Mouse (Mus musculus): ENCODE data around the gene Cntn2.

The Cntn2 gene

DNA sequence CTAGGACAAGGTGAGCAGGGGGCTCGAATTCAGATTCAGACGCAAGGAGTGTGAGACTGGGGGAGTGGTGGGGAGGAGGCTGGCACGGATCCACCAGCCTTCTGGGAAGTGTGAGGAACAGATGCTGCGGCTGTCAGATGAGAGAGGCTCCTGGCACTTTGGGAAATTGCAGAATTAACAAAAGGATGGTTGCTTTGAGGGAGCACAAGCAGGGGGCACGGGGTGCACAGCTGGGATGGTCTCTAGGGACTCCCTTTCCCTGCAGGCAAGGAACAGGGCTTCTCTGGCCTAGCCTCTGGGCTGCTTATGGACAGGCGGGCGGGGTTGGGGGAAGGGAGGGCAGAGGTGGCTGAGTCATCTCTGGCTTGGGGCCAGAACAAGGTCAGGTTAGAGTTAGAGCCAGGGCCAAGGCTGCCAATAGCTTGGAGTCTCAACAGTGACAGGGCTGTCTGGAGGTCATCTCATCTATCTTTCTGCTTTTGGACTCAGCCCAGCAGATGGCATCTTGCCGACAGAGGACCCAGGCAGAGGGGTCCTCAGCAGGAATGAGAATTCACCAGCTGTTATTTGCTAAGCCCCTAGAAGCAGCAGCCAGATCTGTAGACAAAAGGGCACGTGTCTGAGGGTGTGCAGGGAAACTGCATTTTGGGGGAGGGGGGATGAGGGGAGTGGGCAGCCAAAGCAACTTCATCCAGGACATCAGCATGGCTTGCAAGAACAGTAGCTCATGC, 15.0 kb upstream of the Cntn2 start:
- DNase-seq (ENCODE audit: low spot score), result no peak

- no peak for DNase-seq (ENCODE audit: low spot score)
Measured at GRCm38 (mm10) chr1:132543789-132544188, 733 bp upstream of the Cntn2 start.

GRCm38 (mm10) chr1:132541824-132542599, 1.0 kb downstream of the Cntn2 start:
- no peak for DNase-seq (ENCODE audit: low spot score)

- no peak for DNase-seq (ENCODE audit: low spot score)
Measured at GRCm38 (mm10) chr1:132541171-132541823, 1.8 kb downstream of the Cntn2 start.

GRCm38 (mm10) chr1:132540701-132541100, 2.4 kb downstream of the Cntn2 start:
- DNase-seq (ENCODE audit: low spot score), result no peak

- no peak for DNase-seq (ENCODE audit: low spot score)
Measured at GRCm38 (mm10) chr1:132537736-132538135, 5.3 kb downstream of the Cntn2 start.

- no peak for DNase-seq (ENCODE audit: low spot score)
Measured at GRCm38 (mm10) chr1:132536416-132536815, 6.6 kb downstream of the Cntn2 start.

- DNase-seq (ENCODE audit: low spot score), result no peak
Measured at GRCm38 (mm10) chr1:132535541-132535940, 7.5 kb downstream of the Cntn2 start.

GRCm38 (mm10) chr1:132533840-132534239, 9.2 kb downstream of the Cntn2 start:
- DNase-seq (ENCODE audit: low spot score), result no peak

GRCm38 (mm10) chr1:132532521-132532920, 10.5 kb downstream of the Cntn2 start:
- DNase-seq (ENCODE audit: low spot score), result no peak

- no peak for DNase-seq (ENCODE audit: low spot score)
Measured at GRCm38 (mm10) chr1:132530631-132531191, 12.3 kb downstream of the Cntn2 start.

DNA sequence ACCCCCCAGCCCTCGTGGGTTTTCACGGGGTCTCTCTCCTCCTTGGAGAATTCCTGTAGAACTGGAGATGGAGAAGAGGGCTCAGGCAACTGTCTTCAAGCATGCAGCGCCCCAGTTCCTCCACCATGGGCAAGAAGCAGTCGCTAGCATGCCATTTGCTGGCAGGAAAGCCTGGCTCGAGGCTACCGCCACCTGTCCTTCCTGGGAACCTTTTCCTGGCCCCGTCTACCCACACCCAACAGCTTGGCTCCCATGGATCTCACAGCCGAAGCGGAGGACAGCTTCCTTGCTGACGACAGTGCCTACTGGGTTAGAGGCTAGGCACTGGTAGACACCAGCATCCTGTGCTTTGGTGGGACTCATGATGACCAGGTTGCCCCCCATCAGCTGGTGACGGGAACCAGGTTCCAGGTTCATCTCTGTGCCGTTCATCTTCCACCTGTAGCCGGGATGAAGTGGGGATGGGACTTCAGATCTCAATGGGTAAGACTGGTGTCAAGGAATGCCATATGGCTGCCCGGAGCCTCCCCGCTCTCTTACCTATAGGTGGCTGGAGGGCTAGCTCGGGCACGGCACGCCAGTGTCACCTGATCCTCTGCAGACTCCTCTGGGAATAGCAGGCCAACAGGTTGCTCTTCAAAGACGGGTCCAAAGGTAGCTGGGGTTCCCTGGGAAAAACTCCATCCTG, 14.3 kb downstream of the Cntn2 start:
- DNase-seq (ENCODE audit: low spot score), result no peak

DNA sequence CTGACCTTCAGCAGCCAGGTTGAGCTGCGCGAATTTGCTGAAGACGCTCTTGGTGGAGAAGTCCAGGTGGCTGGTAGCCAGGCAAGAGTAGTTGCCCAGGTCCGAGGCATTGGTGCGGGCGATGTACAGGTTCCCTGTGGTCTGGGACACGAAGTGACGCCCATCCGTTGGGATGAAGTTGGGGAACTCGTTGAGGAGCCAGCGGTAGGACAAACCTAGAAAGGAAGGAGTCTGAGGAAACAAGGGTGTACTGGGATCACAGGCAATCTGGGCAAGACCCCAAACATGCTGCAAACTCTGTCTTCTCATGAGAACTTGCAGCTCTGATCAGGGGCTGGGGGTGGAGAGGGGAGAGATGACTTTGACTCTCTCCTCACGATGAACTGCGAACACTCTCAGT, 15.0 kb downstream of the Cntn2 start:
- no peak for DNase-seq (ENCODE audit: low spot score)

DNA sequence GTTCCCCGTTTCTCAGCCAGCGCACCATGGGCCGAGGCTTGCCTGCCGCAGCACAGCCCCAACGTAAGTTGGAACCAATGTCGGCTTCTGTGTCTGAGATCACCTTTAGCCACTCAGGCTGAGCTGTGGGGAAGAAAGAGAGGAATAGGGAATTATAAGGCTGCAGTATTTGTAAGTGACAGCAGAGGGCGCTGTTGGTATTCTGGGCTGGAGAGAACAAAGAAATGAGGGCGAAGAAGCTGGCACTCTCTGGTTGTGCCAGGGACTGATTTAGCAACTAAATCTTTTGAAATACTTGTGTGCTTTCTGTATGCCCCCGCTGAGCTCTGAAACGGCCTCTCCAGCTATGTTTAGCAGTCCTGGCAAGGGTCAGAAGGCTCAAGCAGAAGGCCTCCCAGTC, 17.2 kb downstream of the Cntn2 start:
- DNase-seq (ENCODE audit: low spot score), result no peak

DNA sequence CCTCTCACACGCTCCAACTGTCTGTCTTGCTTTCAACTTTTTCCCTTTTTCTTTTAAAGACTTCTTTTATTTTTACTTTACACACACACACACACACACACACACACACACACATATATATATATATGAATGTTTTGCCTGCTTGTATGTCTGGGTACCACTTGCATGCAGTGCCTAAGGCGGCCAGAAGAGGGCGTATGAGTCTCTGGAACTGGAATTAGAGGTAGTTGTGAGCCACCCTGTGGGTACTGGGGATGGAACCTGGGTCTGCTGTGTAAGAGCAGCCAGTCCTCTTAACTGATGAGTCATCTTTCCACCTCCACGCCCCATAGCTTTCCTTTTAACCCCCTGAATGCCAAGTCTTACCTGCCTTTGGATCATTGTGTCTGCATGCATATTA, 19.1 kb downstream of the Cntn2 start:
- no peak for DNase-seq (ENCODE audit: low spot score)

- no peak for DNase-seq (ENCODE audit: low spot score)
Measured at GRCm38 (mm10) chr1:132523048-132523447, 20.0 kb downstream of the Cntn2 start.

DNA sequence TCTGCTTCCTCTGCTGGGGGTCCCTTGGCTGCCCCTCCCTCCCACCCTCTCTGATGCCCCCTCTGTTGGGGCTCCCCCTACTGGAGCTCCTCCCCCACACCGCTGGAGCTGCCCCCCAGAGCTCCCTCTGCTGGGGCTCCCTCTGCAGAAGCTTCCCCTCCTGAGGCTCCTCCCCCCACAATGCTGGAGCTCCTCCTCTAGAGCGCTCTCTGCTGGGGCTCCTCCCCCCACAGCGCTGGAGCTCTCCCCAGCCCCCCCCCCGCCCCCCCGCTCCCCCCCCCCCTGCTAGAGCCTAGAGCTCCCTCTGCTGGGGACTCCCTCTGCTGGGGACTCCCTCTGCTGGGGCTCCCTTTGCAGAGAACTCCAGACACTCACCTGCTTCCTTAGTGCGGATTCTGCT, 22.3 kb downstream of the Cntn2 start:
- peak; percentile 75 for DNase-seq (ENCODE audit: low spot score)

DNA sequence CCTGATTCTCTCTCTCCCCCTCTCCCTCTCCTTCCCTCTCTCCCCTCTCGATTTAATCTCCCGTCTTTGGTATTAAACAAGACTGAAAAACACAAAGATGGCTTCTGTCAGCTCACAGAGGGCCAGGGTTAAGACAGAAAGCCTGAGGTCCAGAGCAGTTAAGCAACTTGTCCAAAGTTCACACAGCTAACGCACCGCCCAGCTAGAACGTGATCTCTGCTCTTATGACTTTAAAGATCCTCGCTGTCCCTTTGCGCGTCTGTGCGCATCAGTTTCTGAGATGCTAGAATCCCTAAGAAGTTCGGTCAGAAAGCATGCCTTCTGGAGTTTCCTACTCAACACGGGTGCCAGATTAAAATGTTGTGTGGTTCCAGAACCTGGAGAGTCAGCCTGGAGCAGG, 23.3 kb downstream of the Cntn2 start:
- DNase-seq (ENCODE audit: low spot score), result no peak

- no peak for DNase-seq (ENCODE audit: low spot score)
Measured at GRCm38 (mm10) chr1:132518621-132519020, 24.4 kb downstream of the Cntn2 start.

DNA sequence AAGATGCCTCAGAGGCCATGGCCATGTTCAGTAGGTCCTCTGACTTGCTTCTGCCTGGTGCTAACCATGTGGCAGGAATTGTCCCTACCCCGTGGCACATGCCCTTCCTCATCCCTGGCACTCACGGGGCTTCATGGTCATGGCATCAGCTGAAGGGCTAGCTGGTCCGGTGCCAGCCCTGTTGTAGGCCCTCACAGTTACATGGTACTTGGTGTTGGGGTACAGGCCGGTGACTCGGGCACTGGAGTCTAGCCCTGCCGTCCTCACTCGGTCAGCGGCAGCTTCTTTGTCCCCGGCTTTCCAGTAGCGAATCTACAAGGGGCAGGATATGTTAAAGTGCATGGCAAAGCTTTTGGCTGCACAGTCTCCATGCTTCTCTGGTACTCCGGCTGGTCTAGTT, 26.3 kb downstream of the Cntn2 start:
- no peak for DNase-seq (ENCODE audit: low spot score)

- DNase-seq (ENCODE audit: low spot score), result no peak
Measured at GRCm38 (mm10) chr1:132515339-132515738, 27.7 kb downstream of the Cntn2 start.

DNA sequence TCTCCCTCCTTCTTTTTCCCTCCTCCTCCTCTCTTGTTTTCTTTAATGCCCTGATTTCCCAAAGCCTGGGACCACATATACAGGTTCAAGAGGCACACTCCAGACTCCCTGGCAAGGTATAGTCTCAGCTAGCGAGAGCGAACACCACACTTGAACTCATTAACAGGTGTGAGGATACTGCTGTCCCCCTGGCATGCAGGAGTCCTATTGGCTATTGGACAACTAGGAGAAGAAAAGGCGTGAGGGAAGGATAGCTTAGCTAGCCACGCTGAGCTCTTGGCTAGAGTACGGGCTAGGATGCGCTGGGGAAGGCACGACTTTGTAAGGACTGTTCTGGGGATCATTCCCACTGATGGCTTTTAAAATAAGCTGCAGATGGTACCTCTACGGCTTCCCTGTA, 30.9 kb downstream of the Cntn2 start:
- no peak for DNase-seq (ENCODE audit: low spot score)
